Mouse (Mus musculus) neural tube, embryonic 15.5 days (tissue): ENCODE measurements around the gene Psmb6. TPM values are rescaled to one million over a fixed set of nuclear protein-coding genes. Genes with fewer than 3 reads are reported as not detected.
A peak's percentile ranks its signal among the peaks of the same experiment; 100 is the strongest.

Experiments used
- ATAC-seq: fragments of 200-750 bp; cut with Nextera tagmentation; 2 replicates; pipeline ENCODE4 v1.8.0; 2017; ENCODE audit warnings: mild to moderate bottlenecking, moderate TSS enrichment, moderate library complexity; ENCODE audit not compliant: low FRiP score
- H3K27ac ChIP-seq: fragments of 300-500 bp; sonication (generic); replicated peaks from 2 replicates; pipeline ENCODE4 v1.5.1; 2015; ENCODE audit warnings: mild to moderate bottlenecking, inconsistent platforms
- H3K27me3 ChIP-seq: fragments of 300-500 bp; sonication (generic); replicated peaks from 2 replicates; pipeline ENCODE4 v1.6.1; 2015; ENCODE audit warnings: inconsistent platforms
- H3K36me3 ChIP-seq: fragments of 300-500 bp; sonication (generic); 2 replicates; pipeline ENCODE4 v1.6.1; 2015; ENCODE audit warnings: inconsistent platforms
- H3K4me1 ChIP-seq: fragments of 300-500 bp; sonication (generic); 2 replicates; pipeline ENCODE4 v1.6.1; 2015; ENCODE audit warnings: inconsistent platforms
- H3K4me2 ChIP-seq: fragments of 300-500 bp; sonication (generic); 2 replicates; pipeline ENCODE4 v1.6.1; 2015; ENCODE audit warnings: inconsistent platforms, mild to moderate bottlenecking, moderate library complexity
- H3K4me3 ChIP-seq: fragments of 300-500 bp; sonication (generic); replicated peaks from 2 replicates; pipeline ENCODE4 v1.5.1; 2015; ENCODE audit warnings: mild to moderate bottlenecking, inconsistent platforms
- H3K9ac ChIP-seq: fragments of 300-500 bp; sonication (generic); replicated peaks from 2 replicates; pipeline ENCODE4 v1.6.1; 2015; ENCODE audit warnings: mild to moderate bottlenecking, inconsistent platforms
- H3K9me3 ChIP-seq: fragments of 300-500 bp; sonication (generic); replicated peaks from 2 replicates; pipeline ENCODE4 v1.6.1; 2016; ENCODE audit warnings: inconsistent platforms
- WGBS: fragments of 180-500 bp; shearing (Covaris S2); methylation state at CpG from one replicate; pipeline ENCODE4 v1.1.7; 2015; ENCODE audit warnings: mixed read lengths; 5-methylcytosine and 5-hydroxymethylcytosine counted together
- polyA plus RNA-seq: library from polyadenylated mRNA; unstranded; fragments of >200 nt; fragmentation: Nextera tagmentation; extraction: Ambion mirVana; gene quantifications from 2 replicates; pipeline ENCODE4 v1.2.1, GENCODE M21; 2015

The Psmb6 gene
- polyA plus RNA-seq, 1 experiment from 2014 or later = 815 TPM

GRCm38 (mm10) chr11:70573872-70574271, 48.7 kb downstream of the Psmb6 start:
- Histone ChIP-seq H3K4me3 (no peak overlapping the region), H3K27me3 (no peaks in the 10 kb centered on the region), H3K4me2 (peak overlapping the region; percentile 3; the same call in 1 of the 2 replicates), H3K36me3 (no peaks in the 10 kb centered on the region), H3K27ac (peak overlapping the region; percentile 56), H3K4me1 (peaks cover 36% of the 10 kb centered on the region), H3K9me3 (no peaks in the 10 kb centered on the region), H3K9ac (no peak overlapping the region)
- no peak for ATAC-seq
- WGBS = 43% methylated on average over 6 of the region's 6 CpGs

- H3K9ac ChIP-seq = no peak overlapping the region
- peaks cover 54% of the 10 kb centered on the region for H3K4me1 ChIP-seq
- 83% methylated on average over 3 of the region's 3 CpGs for WGBS
- H3K4me3 ChIP-seq = no peak overlapping the region
- H3K27me3 ChIP-seq = no peaks in the 10 kb centered on the region
- H3K4me2 ChIP-seq = no peak overlapping the region
- H3K27ac ChIP-seq = no peak overlapping the region
- ATAC-seq = no peak
- H3K36me3 ChIP-seq = no peaks in the 10 kb centered on the region
- H3K9me3 ChIP-seq = no peaks in the 10 kb centered on the region
These were observed 52.0 kb downstream of the Psmb6 start for GRCm38 (mm10) chr11:70577201-70577600.

Other genes starting within 250 kb of the Psmb6 start
- 5.9 TPM in 1 of 2 replicates, not detected in the other for gene Alox12e, start 202.7 kb upstream of the Psmb6 start, polyA plus RNA-seq
- gene Alox15, start 173.3 kb upstream of the Psmb6 start, polyA plus RNA-seq = 1.2 TPM in 1 of 2 replicates, not detected in the other
- 29.7 and 33.0 TPM in 2 replicates for gene Pelp1, start 115.3 kb upstream of the Psmb6 start, polyA plus RNA-seq
- 53.6 and 59.7 TPM in 2 replicates for gene Arrb2, start 92.7 kb upstream of the Psmb6 start, polyA plus RNA-seq
- 44.4 and 45.0 TPM in 2 replicates for gene Med11, start 73.4 kb upstream of the Psmb6 start, polyA plus RNA-seq
- 0.60 and 1.0 TPM in 2 replicates for gene Zmynd15, start 65.9 kb upstream of the Psmb6 start, polyA plus RNA-seq
- gene Cxcl16, start 65.4 kb upstream of the Psmb6 start, polyA plus RNA-seq = 7.4 and 8.5 TPM in 2 replicates
- gene Tm4sf5, start 20.1 kb upstream of the Psmb6 start, polyA plus RNA-seq = 1.5 and 6.4 TPM in 2 replicates
- gene Vmo1, start 10.8 kb upstream of the Psmb6 start, polyA plus RNA-seq = 0.32 and 0.96 TPM in 2 replicates
- 0.15 and 0.41 TPM in 2 replicates for gene Gltpd2, start 6.2 kb upstream of the Psmb6 start, polyA plus RNA-seq
- not detected in 2 replicates for gene Gm40193, start 7.6 kb downstream of the Psmb6 start, polyA plus RNA-seq
- 16.1 and 18.1 TPM in 2 replicates for gene Pld2, start 14.7 kb downstream of the Psmb6 start, polyA plus RNA-seq
- gene Mink1, start 37.5 kb downstream of the Psmb6 start, polyA plus RNA-seq = 15.0 and 16.6 TPM in 2 replicates
- gene 4930544D05Rik, start 90.5 kb downstream of the Psmb6 start, polyA plus RNA-seq = not detected in 2 replicates
- gene Chrne, start 93.8 kb downstream of the Psmb6 start, polyA plus RNA-seq = 0.23 and 0.40 TPM in 2 replicates
- 0.15 TPM in 2 replicates for gene Gp1ba, start 113.8 kb downstream of the Psmb6 start, polyA plus RNA-seq
- 100 and 109 TPM in 2 replicates for gene Rnf167, start 121.9 kb downstream of the Psmb6 start, polyA plus RNA-seq
- gene Slc25a11, start 122.1 kb downstream of the Psmb6 start, polyA plus RNA-seq = 169 and 174 TPM in 2 replicates
- 679 and 994 TPM in 2 replicates for gene Pfn1, start 129.3 kb downstream of the Psmb6 start, polyA plus RNA-seq
- 12.6 and 17.5 TPM in 2 replicates for gene Eno3, start 131.8 kb downstream of the Psmb6 start, polyA plus RNA-seq
- gene Spag7, start 144.0 kb downstream of the Psmb6 start, polyA plus RNA-seq = 159 and 165 TPM in 2 replicates
- 25.6 and 29.0 TPM in 2 replicates for gene Camta2, start 162.7 kb downstream of the Psmb6 start, polyA plus RNA-seq
- 1.2 and 1.4 TPM in 2 replicates for gene Inca1, start 174.8 kb downstream of the Psmb6 start, polyA plus RNA-seq
- 1.6 and 1.7 TPM in 2 replicates for gene Kif1c, start 175.2 kb downstream of the Psmb6 start, polyA plus RNA-seq
- gene Zfp3, start 238.8 kb downstream of the Psmb6 start, polyA plus RNA-seq = 15.8 and 16.3 TPM in 2 replicates